In genomic region chr10:127070190-127071121, GRCm38 (mm10) we compare ENCODE assay signal across 8 mouse cellular contexts. TPM values are rescaled to one million over a fixed set of nuclear protein-coding genes. Genes with fewer than 3 reads are reported as not detected.
DNase-seq lines count a peak whose midpoint lies in the region; TF ChIP-seq lines count a peak whose summit lies in the region.

TSS of gene Tspan31 (minus strand) at chr10:127070264.

- H3K36me3 ChIP-seq in macrophage (ENCODE audit: inconsistent target): peaks cover 27% of the 10 kb centered on the region

- intact Hi-C loops in left cerebral cortex, adult 2 months (cut with DNase I): no loop called here

- whole genome bisulfite sequencing in macrophage (ENCODE audit: missing documents): 1% methylated on average over 36 of the region's 36 CpGs

- peaks cover 26% of the 10 kb centered on the region for H3K79me2 ChIP-seq in macrophage (ENCODE audit: inconsistent target)

- H3K27ac ChIP-seq in left cerebral cortex, adult 2 months: peak within 1 kb of the TSS; percentile 90
- H3K27ac ChIP-seq in macrophage: peak within 1 kb of the TSS; percentile 82

- DNase-seq in adrenal gland, adult 18-20 months (ENCODE audit: low spot score in 2 of 2): peak; percentile 68 to 71
- peak; percentile 99 for DNase-seq in embryo, embryonic 10 days (ENCODE audit: low spot score)
- DNase-seq in gastrocnemius, postnatal 10 days: peak; percentile 74
- peak; percentile 93 for DNase-seq in hindlimb bud, embryonic 11.5 days (ENCODE audit: extremely low spot score, low read depth, low spot score)
- peak; percentile 82 to 89 for DNase-seq in left cerebral cortex, adult 2 months (ENCODE audit: extremely low spot score in 1 of 2, low spot score in 2 of 2)
- DNase-seq in right cerebral cortex, adult 18-20 months: peak; percentile 97
- DNase-seq in urinary bladder, postnatal 36 days (ENCODE audit: low spot score in 2 of 2): peak; percentile 77 to 90

- no peak for TF ChIP-seq CTCF in left cerebral cortex, adult 2 months (IDR thresholded peaks at IDR 0.05)

- H3K4me3 ChIP-seq in left cerebral cortex, adult 2 months: peak within 1 kb of the TSS; percentile 71
- peak within 1 kb of the TSS; percentile 95 for H3K4me3 ChIP-seq in macrophage (ENCODE audit: inconsistent target)

RNA-seq across cellular contexts. Expression of gene Tspan31, which starts in this region (rescaled TPM):
- 100 to 1,000 TPM; 106 to 107 TPM for total RNA-seq in adrenal gland, adult 18-20 months (2021)
- 10 to 100 TPM; 29.7 to 32.0 TPM for total RNA-seq in gastrocnemius, postnatal 10 days (2021)
- total RNA-seq in left cerebral cortex, adult 2 months (2021): 10 to 100 TPM; 63.7 to 64.4 TPM
- 10 to 100 TPM; 20.1 to 54.5 (median 33.9) TPM for total RNA-seq in macrophage (2018; cell fraction: chromatin; rRNA removed)
- total RNA-seq in macrophage (2018; cell fraction: cytosol; rRNA removed): 100 to 1,000 TPM in 25 of 26 experiments, 10 to 100 TPM in 1; 93.9 to 147 (median 122) TPM
- 100 to 1,000 TPM in 8 of 26 experiments, 10 to 100 TPM in 18; 50.1 to 140 (median 91.8) TPM for total RNA-seq in macrophage (2018; cell fraction: nucleus; rRNA removed)
- polyA plus RNA-seq in macrophage (2018): 104 to 129 TPM (median 119 TPM) in 3 replicates

Comparison
In these comparisons a context has a peak if more than half of its experiments do, and no peak if none do; other contexts are left out.
1. Peak in every context shown above with its lines: DNase-seq, H3K4me3 ChIP-seq and H3K27ac ChIP-seq.